Mouse (Mus musculus) neural tube, embryonic 11.5 days (tissue): ENCODE measurements at regions not wholly inside any gene's neighbourhood (a gene's known extent, or its start where the extent isn't known, plus 50 kb on each side); places are given as distances from the start of the nearest gene placed in this dataset.
A peak's percentile ranks its signal among the peaks of the same experiment; 100 is the strongest.

ENCODE experiments used
- ATAC-seq: fragments of 200-750 bp; cut with Nextera tagmentation; 2 replicates; pipeline ENCODE4 v1.8.0; 2017; ENCODE audit warnings: moderate number of reproducible peaks, mild to moderate bottlenecking, moderate TSS enrichment, moderate library complexity; ENCODE audit not compliant: insufficient read depth, low FRiP score, low TSS enrichment
- DNase-seq: peaks from one replicate; pipeline ENCODE4 v3.0.0-alpha.2; 2015; ENCODE audit warnings: low spot score
- H3K27ac ChIP-seq: fragments of 300-500 bp; sonication (generic); 2 replicates; pipeline ENCODE4 v1.5.1; 2014; ENCODE audit warnings: low read depth, mild to moderate bottlenecking, low read length
- H3K27me3 ChIP-seq: fragments of 300-500 bp; sonication (generic); 2 replicates; pipeline ENCODE4 v1.6.1; 2014; ENCODE audit warnings: mild to moderate bottlenecking, low read length, mixed read lengths; ENCODE audit not compliant: control insufficient read depth, insufficient read depth
- H3K36me3 ChIP-seq: fragments of 300-500 bp; sonication (generic); 2 replicates; pipeline ENCODE4 v1.6.1; 2014; ENCODE audit warnings: mild to moderate bottlenecking, low read length, moderate library complexity, mixed read lengths; ENCODE audit not compliant: control insufficient read depth, insufficient read depth
- H3K4me1 ChIP-seq: fragments of 300-500 bp; sonication (generic); 2 replicates; pipeline ENCODE4 v1.6.1; 2014; ENCODE audit warnings: low read length, mixed read lengths; ENCODE audit not compliant: control insufficient read depth, insufficient read depth
- H3K4me2 ChIP-seq: fragments of 300-500 bp; sonication (generic); 2 replicates; pipeline ENCODE4 v1.6.1; 2014; ENCODE audit warnings: low read depth, mild to moderate bottlenecking, moderate library complexity
- H3K4me3 ChIP-seq: fragments of 300-500 bp; sonication (generic); 2 replicates; pipeline ENCODE4 v1.5.1; 2014; ENCODE audit warnings: low read depth, low read length
- H3K9ac ChIP-seq: fragments of 300-500 bp; sonication (generic); 2 replicates; pipeline ENCODE4 v1.6.1; 2014; ENCODE audit warnings: mild to moderate bottlenecking, low read length
- H3K9me3 ChIP-seq: fragments of 300-500 bp; sonication (generic); 2 replicates; pipeline ENCODE4 v1.6.1; 2016; ENCODE audit warnings: low read length; ENCODE audit not compliant: control insufficient read depth
- WGBS: fragments of 180-500 bp; shearing (Covaris S2); extraction: QIAGEN DNeasy Blood & Tissue Kit; methylation state at CpG from one replicate; pipeline ENCODE4 v1.1.7; 2014; 5-methylcytosine and 5-hydroxymethylcytosine counted together

- H3K4me1 ChIP-seq, result no peaks in the 10 kb centered on the region
- DNase-seq, result no peak
- no peaks in the 10 kb centered on the region for H3K27me3 ChIP-seq
- H3K9me3 ChIP-seq, result no peaks in the 10 kb centered on the region
- H3K4me2 ChIP-seq, result no peak overlapping the region
- H3K9ac ChIP-seq, result no peak overlapping the region
- H3K27ac ChIP-seq, result no peak overlapping the region
- ATAC-seq, result no peak
- WGBS, result 86% methylated on average over 3 of the region's 3 CpGs
- no peak overlapping the region for H3K4me3 ChIP-seq
- no peaks in the 10 kb centered on the region for H3K36me3 ChIP-seq
These were observed 119.3 kb upstream of the H2al1n start for GRCm38 (mm10) chrX:14091661-14092060.

GRCm38 (mm10) chrX:14133571-14133970 is 77.4 kb upstream of the H2al1n start:
- Histone ChIP-seq H3K36me3 (no peaks in the 10 kb centered on the region), H3K9me3 (no peaks in the 10 kb centered on the region), H3K9ac (no peak overlapping the region), H3K27me3 (no peaks in the 10 kb centered on the region), H3K4me3 (no peak overlapping the region), H3K27ac (no peak overlapping the region), H3K4me2 (no peak overlapping the region), H3K4me1 (no peaks in the 10 kb centered on the region)
- 76% methylated on average over 2 of the region's 2 CpGs for WGBS
- ATAC-seq, result no peak
- no peak for DNase-seq

GRCm38 (mm10) chrX:14134600-14134999 is 76.3 kb upstream of the H2al1n start:
- no peak overlapping the region for H3K9ac ChIP-seq
- H3K4me1 ChIP-seq, result no peaks in the 10 kb centered on the region
- no peaks in the 10 kb centered on the region for H3K36me3 ChIP-seq
- no peak overlapping the region for H3K4me2 ChIP-seq
- H3K27me3 ChIP-seq, result no peaks in the 10 kb centered on the region
- no peak overlapping the region for H3K27ac ChIP-seq
- ATAC-seq (no peak), DNase-seq (no peak)
- no peaks in the 10 kb centered on the region for H3K9me3 ChIP-seq
- H3K4me3 ChIP-seq, result no peak overlapping the region
- 86% methylated on average over 2 of the region's 2 CpGs for WGBS

- Histone ChIP-seq H3K4me3 (no peak overlapping the region), H3K9ac (no peak overlapping the region), H3K27ac (no peak overlapping the region), H3K4me2 (no peak overlapping the region), H3K27me3 (no peaks in the 10 kb centered on the region), H3K9me3 (no peaks in the 10 kb centered on the region), H3K4me1 (no peaks in the 10 kb centered on the region), H3K36me3 (no peaks in the 10 kb centered on the region)
- DNase-seq (peak; percentile 10), ATAC-seq (no peak)
- WGBS, result 56% methylated on average over 4 of the region's 4 CpGs
These were observed 72.5 kb upstream of the H2al1n start for GRCm38 (mm10) chrX:14138481-14138880.
